Mouse (Mus musculus) monocyte, adult 59 days (primary cell): ENCODE data around the gene Zfp467. TPM values are rescaled to one million over a fixed set of nuclear protein-coding genes. Genes with fewer than 3 reads are reported as not detected.

Experiments used
- total RNA-seq, 2 experiments: library from RNA; stranded (reverse); gene quantifications; one replicate each; pipeline ENCODE4 v1.2.4; 2023

Zfp467 gene
- total RNA-seq = 10 to 100 TPM; 49.1 to 56.8 TPM

DNA sequence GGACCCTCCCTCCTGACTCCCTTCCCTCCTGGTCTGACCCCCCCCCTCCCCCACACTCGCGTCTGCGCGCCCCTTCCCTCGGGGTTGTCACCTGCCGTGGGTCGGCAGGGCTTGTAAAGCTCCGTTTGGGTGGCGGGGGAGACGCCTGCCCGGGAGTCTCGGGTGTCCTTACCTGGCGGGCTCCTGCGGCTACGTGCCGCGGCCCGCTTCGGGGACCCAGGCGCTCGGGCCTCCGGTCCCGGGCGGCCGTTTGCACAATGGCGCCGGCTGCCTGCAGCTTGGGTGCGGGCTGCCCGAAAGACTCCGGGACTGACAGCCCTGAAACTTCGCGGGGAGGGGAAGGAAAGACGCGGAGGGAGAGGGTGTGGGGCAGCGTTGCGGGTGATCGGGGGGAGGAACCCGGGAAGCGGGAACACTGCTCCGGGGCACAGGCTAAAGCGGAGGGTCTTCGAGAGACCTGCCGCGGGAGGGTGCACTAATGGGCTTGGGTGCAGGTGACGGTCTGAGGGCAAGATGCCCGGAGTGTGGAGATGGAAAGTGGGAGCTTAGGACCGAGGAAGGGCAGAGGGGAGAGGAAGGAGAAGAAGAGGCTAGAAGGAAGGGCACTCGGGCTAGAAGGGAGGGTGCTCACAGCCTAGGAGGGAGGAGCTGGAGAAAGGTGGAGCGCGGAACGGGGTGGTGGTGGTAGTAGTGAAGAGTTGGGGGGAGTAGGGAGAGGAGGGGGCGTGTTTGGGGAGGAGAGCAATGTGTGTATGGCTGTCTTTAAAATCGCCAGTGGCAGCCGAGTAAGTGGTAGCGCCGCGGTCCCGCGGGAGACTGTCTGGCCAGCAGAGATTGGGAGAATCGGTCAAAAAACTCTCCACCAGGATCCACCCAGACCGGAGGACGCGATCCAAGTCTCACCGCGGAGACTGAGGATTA, at the start of gene Zfp467:
Gene Zfp467 (minus strand): TSS at position 645 of the 921 bp plus-strand sequence.

DNA sequence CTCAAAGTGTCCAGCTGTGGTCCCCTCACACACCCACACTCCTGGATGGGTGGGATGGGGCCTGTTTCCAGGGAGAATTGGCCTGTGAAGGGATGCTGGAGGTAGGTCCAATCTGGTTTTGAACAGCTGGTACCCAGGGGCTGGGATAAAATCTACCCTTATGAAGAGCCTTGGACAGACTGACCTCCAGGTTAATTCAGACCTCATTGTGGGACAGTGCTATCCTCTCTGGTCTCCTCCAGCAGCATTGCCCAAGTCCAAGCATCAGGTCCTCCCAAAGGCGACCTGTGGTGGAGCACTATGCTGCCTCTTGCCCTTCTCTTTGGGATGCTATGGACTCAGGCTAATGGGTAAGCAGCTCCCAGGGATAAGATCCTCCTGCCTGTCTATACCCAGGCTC, 2.3 kb upstream of the Zfp467 start, which contains the start of gene Sspo:
Gene Sspo (plus strand): TSS at position 301 of the 400 bp plus-strand sequence.

DNA sequence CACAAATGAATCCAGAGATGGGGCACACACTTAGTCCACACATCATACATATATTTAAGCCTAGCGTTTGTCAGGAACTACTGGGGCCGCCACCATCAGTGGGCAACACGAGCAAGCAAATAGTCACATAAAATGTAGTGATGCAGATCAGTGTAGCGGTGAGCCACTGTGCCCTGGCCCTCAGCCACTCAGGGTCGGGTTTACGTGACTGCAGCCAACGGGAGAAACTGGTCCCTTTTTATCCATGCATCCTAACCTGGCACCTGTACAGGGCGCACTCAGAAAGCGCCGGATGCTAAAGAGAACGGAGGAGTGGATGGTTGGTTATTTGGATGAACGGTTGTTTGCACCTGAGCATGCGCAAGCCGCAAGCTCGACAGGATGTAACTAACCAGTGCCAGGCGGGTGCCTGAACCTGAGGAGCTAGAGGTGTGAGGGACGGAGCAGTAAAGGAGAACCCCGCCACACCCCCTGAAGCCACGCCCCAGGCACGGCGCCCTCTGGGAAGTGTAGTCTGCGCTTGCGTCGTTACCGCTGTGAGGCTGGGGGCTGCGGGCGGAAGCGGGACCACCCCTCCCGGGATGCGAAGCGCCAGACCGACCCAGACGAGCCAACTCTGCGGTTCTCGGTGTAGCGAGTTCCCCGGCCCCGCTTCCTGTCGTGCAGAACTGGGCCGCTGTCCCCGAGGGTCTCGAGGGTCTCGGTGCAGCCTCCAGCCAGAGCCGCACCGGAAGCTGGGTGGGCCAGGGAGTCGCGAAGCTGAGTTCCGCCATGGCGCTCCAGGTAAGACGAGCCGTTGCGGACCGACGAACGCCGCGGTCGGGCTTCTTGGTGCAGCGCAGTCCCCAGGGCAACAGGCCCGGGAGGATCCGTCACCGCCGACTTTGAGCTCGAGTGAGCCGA, 50.3 kb downstream of the Zfp467 start, which contains the start of gene Krba1:
Gene Krba1 (plus strand): TSS at position 482 of the 903 bp plus-strand sequence.

Other genes starting within 250 kb of the Zfp467 start
- gene Krba1, start 50.2 kb downstream of the Zfp467 start, total RNA-seq = 1 to 10 TPM; 1.2 to 2.0 TPM
- gene Sspo, start 2.4 kb upstream of the Zfp467 start, total RNA-seq = under 1 TPM; 0.52 TPM
- gene Atp6v0e2, start 91.8 kb upstream of the Zfp467 start, total RNA-seq = 1 to 10 TPM; 1.4 to 2.6 TPM
- 10 to 100 TPM; 53.5 to 56.8 TPM for gene Lrrc61, start 109.0 kb upstream of the Zfp467 start, total RNA-seq
- 1 to 10 TPM; 1.7 to 2.6 TPM for gene Rarres2, start 127.0 kb upstream of the Zfp467 start, total RNA-seq
- not detected for gene Gm45021, start 143.8 kb upstream of the Zfp467 start, total RNA-seq
- gene Repin1, start 148.1 kb upstream of the Zfp467 start, total RNA-seq = 1 to 10 TPM; 8.3 to 9.3 TPM
- not detected for gene Gm44965, start 148.1 kb upstream of the Zfp467 start, total RNA-seq
- gene Zfp775, start 156.2 kb upstream of the Zfp467 start, total RNA-seq = 1 to 10 TPM; 2.7 to 3.6 TPM
- gene AI854703, start 180.9 kb upstream of the Zfp467 start, total RNA-seq = not detected
- gene Gimap8, start 201.4 kb upstream of the Zfp467 start, total RNA-seq = under 1 TPM; 0.39 to 0.89 TPM
- 1 to 10 TPM in 1 of 2 experiments, under 1 TPM in 1; 1.00 to 1.4 TPM for gene Gimap9, start 230.3 kb upstream of the Zfp467 start, total RNA-seq
- 1 to 10 TPM in 1 of 2 experiments, under 1 TPM in 1; 0.82 to 2.7 TPM for gene Gimap4, start 238.7 kb upstream of the Zfp467 start, total RNA-seq